Mouse (Mus musculus): ENCODE measurements at regions not wholly inside any gene's neighbourhood (a gene's known extent, or its start where the extent isn't known, plus 50 kb on each side); places are given as distances from the start of the nearest gene placed in this dataset.

DNA sequence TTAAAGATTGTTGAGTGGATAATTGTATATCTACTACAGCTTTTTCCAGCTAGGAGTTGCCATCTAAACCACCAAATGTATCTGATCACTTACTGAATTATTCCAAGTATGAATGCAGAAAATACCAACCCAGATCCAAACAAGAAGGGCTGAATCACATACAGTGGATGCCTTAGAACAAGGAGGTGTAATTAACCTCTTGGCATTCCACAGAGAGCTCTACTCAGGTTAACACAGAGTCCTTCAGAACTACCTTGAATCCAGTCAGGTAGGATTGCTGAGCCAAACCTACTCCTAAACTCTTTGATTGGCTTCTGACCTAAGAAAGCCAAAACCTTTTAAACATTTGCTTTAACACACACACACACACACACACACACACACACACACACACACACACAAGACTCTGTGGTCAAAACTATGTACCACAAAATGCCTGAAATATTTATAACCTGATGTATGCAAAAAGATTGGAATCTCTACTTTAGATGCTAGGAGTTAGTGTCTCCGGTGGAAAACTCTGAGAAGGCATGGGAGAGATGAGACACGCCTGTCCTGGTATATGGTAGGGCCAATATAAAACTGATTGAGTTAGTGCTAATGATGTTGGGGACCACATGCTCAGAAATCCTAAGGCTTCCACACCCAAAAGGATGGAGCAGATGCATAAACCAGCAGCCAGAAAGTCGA lies 88.4 kb upstream of the 4933415F23Rik start:
- TF ChIP-seq CTCF (IDR thresholded peaks at IDR 0.05; ENCODE audit: low read depth, low read length) (no peak), GATA1 (IDR thresholded peaks at IDR 0.05; ENCODE audit: borderline replicate concordance, low read length) (no peak), POLR2AphosphoS5 (IDR thresholded peaks at IDR 0.05; ENCODE audit: insufficient replicate concordance, low read depth, low read length) (no peak), GATA2 (IDR thresholded peaks at IDR 0.05; ENCODE audit: borderline replicate concordance, low read depth, low read length) (no peak)

GRCm38 (mm10) chr1:23189790-23190189 lies 87.7 kb upstream of the 4933415F23Rik start:
- Histone ChIP-seq H3K36me3 (replicated peaks) (no peaks in the 10 kb centered on the region), H3K4me3 (ENCODE audit: low read depth, low read length) (no peak overlapping the region), H3K4me1 (ENCODE audit: insufficient read depth, low read depth, low read length) (peaks cover 10% of the 10 kb centered on the region; the same call in 1 of the 2 replicates), H3K9me3 (replicated peaks) (no peaks in the 10 kb centered on the region), H3K27me3 (ENCODE audit: insufficient read depth, low read length) (peaks cover 11% of the 10 kb centered on the region; the same call in 1 of the 2 replicates)
- no peak for ATAC-seq (ENCODE audit: extremely low read depth, insufficient number of reproducible peaks, low FRiP score, poor library complexity, severe bottlenecking)
- DNase-seq (ENCODE audit: low spot score): no peak
- TF ChIP-seq GATA2 (IDR thresholded peaks at IDR 0.05; ENCODE audit: borderline replicate concordance, low read depth, low read length) (no peak), GATA1 (IDR thresholded peaks at IDR 0.05; ENCODE audit: borderline replicate concordance, low read length) (no peak), TAL1 (conservative IDR thresholded peaks at IDR 0.05; ENCODE audit: low read depth, low read length) (no peak), CTCF (IDR thresholded peaks at IDR 0.05; ENCODE audit: low read depth, low read length) (no peak), POLR2AphosphoS5 (IDR thresholded peaks at IDR 0.05; ENCODE audit: insufficient replicate concordance, low read depth, low read length) (no peak)

More for the DNA sequence above, 88.4 kb upstream of the 4933415F23Rik start:
- peaks cover 10% of the 10 kb centered on the region; the same call in 1 of the 2 replicates for H3K4me1 ChIP-seq (ENCODE audit: insufficient read depth, low read depth, low read length)
- no peak for ATAC-seq (ENCODE audit: extremely low read depth, insufficient number of reproducible peaks, low FRiP score, poor library complexity, severe bottlenecking)
- H3K4me3 ChIP-seq (ENCODE audit: low read depth, low read length): no peak overlapping the region
- peaks cover 11% of the 10 kb centered on the region; the same call in 1 of the 2 replicates for H3K27me3 ChIP-seq (ENCODE audit: insufficient read depth, low read length)
- H3K9me3 ChIP-seq (replicated peaks): no peaks in the 10 kb centered on the region
- DNase-seq (ENCODE audit: low spot score): no peak
- no peaks in the 10 kb centered on the region for H3K36me3 ChIP-seq (replicated peaks)

DNA sequence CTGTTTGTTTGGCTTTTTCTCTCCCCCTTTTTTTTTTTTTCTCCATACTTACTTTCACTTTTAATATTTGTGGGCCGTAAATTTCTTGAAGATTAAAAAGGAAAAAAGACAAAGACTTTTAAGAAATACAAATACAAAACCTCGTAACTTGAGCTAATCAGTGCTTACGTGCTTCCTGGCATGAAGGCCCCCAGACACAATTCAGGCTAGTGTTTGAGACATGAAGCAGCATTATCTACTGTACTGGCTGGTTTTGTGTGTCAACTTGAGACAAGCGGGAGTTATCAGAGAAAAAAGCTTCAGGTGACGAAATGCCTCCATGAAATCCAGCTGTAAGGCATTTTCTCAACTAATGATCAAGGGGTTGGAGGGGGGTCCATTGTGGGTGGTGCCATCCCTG lies 86.2 kb upstream of the 4933415F23Rik start:
- DNase-seq (ENCODE audit: low spot score) (no peak), ATAC-seq (ENCODE audit: extremely low read depth, insufficient number of reproducible peaks, low FRiP score, poor library complexity, severe bottlenecking) (no peak)
- Histone ChIP-seq H3K9me3 (replicated peaks) (no peaks in the 10 kb centered on the region), H3K4me3 (ENCODE audit: low read depth, low read length) (peak overlapping the region; percentile 30; the same call in 1 of the 2 replicates), H3K36me3 (replicated peaks) (no peaks in the 10 kb centered on the region), H3K27me3 (ENCODE audit: insufficient read depth, low read length) (peaks cover 6% of the 10 kb centered on the region; the same call in 1 of the 2 replicates), H3K4me1 (ENCODE audit: insufficient read depth, low read depth, low read length) (peaks cover 13% of the 10 kb centered on the region; the same call in 1 of the 2 replicates)
- TF ChIP-seq GATA1 (IDR thresholded peaks at IDR 0.05; ENCODE audit: borderline replicate concordance, low read length) (no peak), POLR2AphosphoS5 (IDR thresholded peaks at IDR 0.05; ENCODE audit: insufficient replicate concordance, low read depth, low read length) (no peak), GATA2 (IDR thresholded peaks at IDR 0.05; ENCODE audit: borderline replicate concordance, low read depth, low read length) (no peak), TAL1 (conservative IDR thresholded peaks at IDR 0.05; ENCODE audit: low read depth, low read length) (no peak), CTCF (IDR thresholded peaks at IDR 0.05; ENCODE audit: low read depth, low read length) (no peak)

DNA sequence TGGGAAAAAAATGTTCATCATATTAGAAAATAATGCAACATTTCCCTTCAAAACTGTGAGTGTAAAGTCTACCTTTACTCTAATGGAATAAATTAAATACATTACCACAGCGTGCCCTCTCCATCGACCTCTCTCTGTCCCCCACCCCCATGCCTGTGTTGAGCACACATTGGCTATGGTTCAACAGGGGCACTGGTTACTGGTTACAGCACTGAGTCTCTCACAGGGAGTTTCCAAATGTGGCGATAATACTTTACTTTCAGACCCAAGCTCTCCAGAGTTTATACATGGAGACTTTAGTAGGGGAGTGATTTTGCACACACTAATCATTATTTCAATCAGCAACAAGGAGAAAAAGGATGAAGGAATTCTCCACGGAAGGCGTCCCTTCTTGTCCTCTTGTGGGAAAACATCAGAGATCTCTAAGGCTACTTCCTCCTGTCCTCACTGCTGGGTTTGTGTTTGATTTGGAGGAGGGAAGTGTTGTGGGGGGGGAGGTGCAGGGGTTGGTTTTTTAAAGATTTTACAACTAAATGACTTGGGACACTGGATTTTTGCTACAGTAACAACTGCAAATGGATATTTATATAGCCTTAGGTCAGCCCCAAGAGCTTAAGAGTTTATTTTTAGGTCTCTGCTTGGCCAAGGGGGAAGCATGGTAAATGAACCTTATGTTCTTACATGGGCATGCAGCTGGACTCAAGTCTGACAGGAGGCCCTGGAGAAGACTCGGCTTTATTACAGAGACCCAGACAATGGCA lies 85.6 kb upstream of the 4933415F23Rik start:
- no peak for DNase-seq (ENCODE audit: low spot score)
- no peak for ATAC-seq (ENCODE audit: extremely low read depth, insufficient number of reproducible peaks, low FRiP score, poor library complexity, severe bottlenecking)
- Histone ChIP-seq H3K4me3 (ENCODE audit: low read depth, low read length) (no peak overlapping the region), H3K4me1 (ENCODE audit: insufficient read depth, low read depth, low read length) (peaks cover 13% of the 10 kb centered on the region; the same call in 1 of the 2 replicates), H3K36me3 (replicated peaks) (no peaks in the 10 kb centered on the region), H3K27me3 (ENCODE audit: insufficient read depth, low read length) (peaks cover 6% of the 10 kb centered on the region; the same call in 1 of the 2 replicates), H3K9me3 (replicated peaks) (no peaks in the 10 kb centered on the region)
- TF ChIP-seq CTCF (IDR thresholded peaks at IDR 0.05; ENCODE audit: low read depth, low read length) (no peak), GATA2 (IDR thresholded peaks at IDR 0.05; ENCODE audit: borderline replicate concordance, low read depth, low read length) (no peak), POLR2AphosphoS5 (IDR thresholded peaks at IDR 0.05; ENCODE audit: insufficient replicate concordance, low read depth, low read length) (no peak), GATA1 (IDR thresholded peaks at IDR 0.05; ENCODE audit: borderline replicate concordance, low read length) (no peak), TAL1 (conservative IDR thresholded peaks at IDR 0.05; ENCODE audit: low read depth, low read length) (no peak)

GRCm38 (mm10) chr1:23184728-23185127 lies 82.7 kb upstream of the 4933415F23Rik start:
- DNase-seq (ENCODE audit: low spot score) (no peak), ATAC-seq (ENCODE audit: extremely low read depth, insufficient number of reproducible peaks, low FRiP score, poor library complexity, severe bottlenecking) (no peak)

GRCm38 (mm10) chr1:23182541-23182940 lies 80.5 kb upstream of the 4933415F23Rik start:
- Histone ChIP-seq H3K9me3 (replicated peaks) (no peaks in the 10 kb centered on the region), H3K36me3 (replicated peaks) (no peaks in the 10 kb centered on the region), H3K4me3 (ENCODE audit: low read depth, low read length) (no peak overlapping the region), H3K27me3 (ENCODE audit: insufficient read depth, low read length) (no peaks in the 10 kb centered on the region), H3K4me1 (ENCODE audit: insufficient read depth, low read depth, low read length) (0 out of 2 replicates have a peak, but pooled peaks cover 3% of the 10 kb centered on the region)
- TF ChIP-seq GATA1 (IDR thresholded peaks at IDR 0.05; ENCODE audit: borderline replicate concordance, low read length): no peak
- no peak for TF ChIP-seq GATA2 (IDR thresholded peaks at IDR 0.05; ENCODE audit: borderline replicate concordance, low read depth, low read length)
- TF ChIP-seq POLR2AphosphoS5 (IDR thresholded peaks at IDR 0.05; ENCODE audit: insufficient replicate concordance, low read depth, low read length): no peak
- TF ChIP-seq TAL1 (conservative IDR thresholded peaks at IDR 0.05; ENCODE audit: low read depth, low read length): no peak
- TF ChIP-seq CTCF (IDR thresholded peaks at IDR 0.05; ENCODE audit: low read depth, low read length): no peak
- ATAC-seq (ENCODE audit: extremely low read depth, insufficient number of reproducible peaks, low FRiP score, poor library complexity, severe bottlenecking): no peak
- no peak for DNase-seq (ENCODE audit: low spot score)

More at GRCm38 (mm10) chr1:23184728-23185127, 82.7 kb upstream of the 4933415F23Rik start:
- TF ChIP-seq GATA2 (IDR thresholded peaks at IDR 0.05; ENCODE audit: borderline replicate concordance, low read depth, low read length) (no peak), CTCF (IDR thresholded peaks at IDR 0.05; ENCODE audit: low read depth, low read length) (no peak), GATA1 (IDR thresholded peaks at IDR 0.05; ENCODE audit: borderline replicate concordance, low read length) (no peak), POLR2AphosphoS5 (IDR thresholded peaks at IDR 0.05; ENCODE audit: insufficient replicate concordance, low read depth, low read length) (no peak), TAL1 (conservative IDR thresholded peaks at IDR 0.05; ENCODE audit: low read depth, low read length) (no peak)
- no peaks in the 10 kb centered on the region for H3K36me3 ChIP-seq (replicated peaks)
- no peak overlapping the region for H3K4me3 ChIP-seq (ENCODE audit: low read depth, low read length)
- no peaks in the 10 kb centered on the region for H3K9me3 ChIP-seq (replicated peaks)
- H3K4me1 ChIP-seq (ENCODE audit: insufficient read depth, low read depth, low read length): peaks cover 13% of the 10 kb centered on the region; the same call in 1 of the 2 replicates
- no peaks in the 10 kb centered on the region for H3K27me3 ChIP-seq (ENCODE audit: insufficient read depth, low read length)

Data from G1E (cell line).